Mouse (Mus musculus) cortical plate, adult 2 months (tissue): ENCODE results near the gene Gemin7.

Experiments
- CTCF ChIP-seq: fragments of 200-500 bp; IDR thresholded peaks from 2 replicates; pipeline ENCODE4 v1.5.1; 2011; ENCODE audit warnings: mild to moderate bottlenecking, control low read depth, low read length; ENCODE audit not compliant: insufficient read depth; ENCODE audit errors: extremely low read depth
- POLR2A ChIP-seq: fragments of 200-500 bp; IDR thresholded peaks from 2 replicates; pipeline ENCODE4 v1.6.1; 2011; ENCODE audit warnings: mild to moderate bottlenecking, low read length, control low read depth; ENCODE audit not compliant: insufficient read depth; ENCODE audit errors: extremely low read depth

DNA sequence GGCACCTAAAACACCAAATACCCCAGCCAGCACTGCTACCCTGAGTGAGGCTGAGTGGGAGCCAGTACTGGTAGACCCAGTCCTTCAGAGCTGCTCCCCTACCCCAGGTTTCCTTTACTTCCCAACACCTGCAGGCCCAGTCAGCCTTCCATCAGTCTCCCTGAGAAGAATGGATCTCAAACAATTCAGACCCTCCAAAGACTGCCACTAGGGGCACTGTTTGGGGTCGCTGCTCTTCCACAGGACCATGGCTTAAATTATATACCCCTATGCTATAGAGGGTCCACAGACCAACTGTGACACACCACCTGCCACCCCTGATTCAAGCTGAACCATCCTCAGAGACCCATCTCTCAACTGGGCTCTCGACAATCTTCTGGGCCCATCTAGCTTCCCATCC lies 18.4 kb downstream of the Gemin7 start:
- TF ChIP-seq POLR2A (no peak), CTCF (peak; percentile 28; the same call in 1 of the 2 replicates)
